Mouse (Mus musculus) ES-Bruce4 (cell line): ENCODE results near the gene Nek4. TPM values are rescaled to one million over a fixed set of nuclear protein-coding genes. Genes with fewer than 3 reads are reported as not detected.
A peak's percentile ranks its signal among the peaks of the same experiment; 100 is the strongest.

Experiments used
- H3K27ac ChIP-seq: 2 replicates; pipeline ENCODE4 v1.5.1; 2012; ENCODE audit warnings: low read length, inconsistent platforms; ENCODE audit not compliant: insufficient read depth
- H3K27me3 ChIP-seq: 2 replicates; pipeline ENCODE4 v1.6.1; 2012; ENCODE audit warnings: mild to moderate bottlenecking, low read length, inconsistent platforms; ENCODE audit not compliant: control insufficient read depth, poor library complexity, insufficient read depth, severe bottlenecking
- H3K36me3 ChIP-seq: 2 replicates; pipeline ENCODE4 v1.6.1; 2012; ENCODE audit warnings: inconsistent platforms, mild to moderate bottlenecking, low read length, moderate library complexity; ENCODE audit not compliant: control insufficient read depth, poor library complexity, insufficient read depth, severe bottlenecking
- H3K4me1 ChIP-seq: one replicate; pipeline ENCODE4 v1.8.1; 2011; ENCODE audit warnings: low read length; ENCODE audit not compliant: control insufficient read depth, insufficient read depth
- H3K4me3 ChIP-seq: 2 replicates; pipeline ENCODE4 v1.5.1; 2011; ENCODE audit warnings: low read depth, mild to moderate bottlenecking, low read length
- H3K9ac ChIP-seq: 2 replicates; pipeline ENCODE4 v1.6.1; 2012; ENCODE audit warnings: low read depth, mild to moderate bottlenecking, inconsistent platforms; ENCODE audit not compliant: poor library complexity, severe bottlenecking
- H3K9me3 ChIP-seq: replicated peaks from 2 replicates; pipeline ENCODE4 v1.6.1; 2012; ENCODE audit warnings: mild to moderate bottlenecking, low read length, inconsistent platforms; ENCODE audit not compliant: control insufficient read depth, poor library complexity, insufficient read depth, severe bottlenecking
- CTCF ChIP-seq: IDR thresholded peaks from one replicate; pipeline ENCODE4 v1.8.1; 2011; ENCODE audit warnings: low read depth, low read length
- EP300 ChIP-seq: IDR thresholded peaks from 2 replicates; pipeline ENCODE4 v1.6.1; 2011; ENCODE audit warnings: low read depth, low read length; ENCODE audit not compliant: insufficient read depth
- POLR2A ChIP-seq: IDR thresholded peaks from one replicate; pipeline ENCODE4 v1.8.1; 2011; ENCODE audit warnings: low read length; ENCODE audit not compliant: insufficient read depth
- polyA plus RNA-seq: library from polyadenylated mRNA; stranded (reverse); fragments of >200 nt; gene quantifications from 2 replicates; pipeline ENCODE4 v1.2.4, GENCODE M21; 2011; ENCODE audit warnings: low read depth; ENCODE audit not compliant: missing spikeins, insufficient read depth, insufficient read length

Nek4 gene
- polyA plus RNA-seq, 1 experiment: 17.7 TPM

DNA sequence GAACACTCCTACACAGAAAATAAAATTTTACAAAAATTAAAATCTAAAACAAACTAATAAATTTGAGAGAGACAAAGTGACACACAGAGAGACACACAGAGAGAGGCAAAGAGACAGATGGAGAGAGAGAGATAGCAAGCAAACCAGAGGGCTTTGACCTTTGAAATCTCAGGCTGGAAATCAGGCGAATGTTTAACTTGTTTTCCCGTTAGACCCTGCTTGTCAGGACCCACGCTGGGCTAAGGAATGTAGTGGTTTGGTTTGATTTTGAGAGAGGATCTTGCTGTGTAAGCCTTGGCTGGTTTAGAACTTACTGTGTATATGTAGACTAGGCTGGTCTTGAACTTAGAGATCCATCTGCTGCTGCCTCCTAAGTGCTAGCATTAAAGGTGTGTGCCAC, 25.0 kb downstream of the Nek4 start:
- H3K9ac ChIP-seq: no peak overlapping the region

DNA sequence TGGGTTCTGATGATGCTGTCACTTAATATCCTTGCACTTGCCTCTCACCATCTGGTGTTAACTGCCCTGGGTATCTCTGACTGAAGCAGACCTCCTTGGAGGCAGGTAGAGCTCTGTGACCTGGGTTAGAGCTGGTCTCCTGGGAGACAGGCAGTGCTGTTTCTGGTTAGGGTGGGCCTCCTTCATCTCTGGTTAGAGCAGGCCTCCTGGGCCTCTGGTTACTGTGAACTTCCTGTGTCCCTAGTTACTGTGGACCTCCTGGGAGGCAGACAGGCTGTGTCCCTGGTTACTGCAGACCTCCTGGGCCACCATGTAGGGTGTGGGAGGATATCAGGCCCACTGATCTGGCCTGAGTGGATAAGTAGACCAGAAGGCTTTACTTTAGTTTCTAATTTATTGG, 45.2 kb downstream of the Nek4 start:
- Histone ChIP-seq H3K4me3 (no peak overlapping the region), H3K4me1 (no peaks in the 10 kb centered on the region), H3K9me3 (no peaks in the 10 kb centered on the region), H3K36me3 (peaks cover 6% of the 10 kb centered on the region; the same call in 1 of the 2 replicates), H3K27me3 (no peaks in the 10 kb centered on the region), H3K9ac (no peak overlapping the region), H3K27ac (no peak overlapping the region)
- TF ChIP-seq POLR2A (no peak), CTCF (no peak), EP300 (no peak)

More for the DNA sequence above, 25.0 kb downstream of the Nek4 start:
- no peak for TF ChIP-seq CTCF
- TF ChIP-seq POLR2A: no peak
- TF ChIP-seq EP300: no peak
- Histone ChIP-seq H3K4me1 (no peaks in the 10 kb centered on the region), H3K9me3 (no peaks in the 10 kb centered on the region), H3K36me3 (no peaks in the 10 kb centered on the region), H3K27me3 (no peaks in the 10 kb centered on the region), H3K4me3 (no peak overlapping the region), H3K27ac (no peak overlapping the region)

DNA sequence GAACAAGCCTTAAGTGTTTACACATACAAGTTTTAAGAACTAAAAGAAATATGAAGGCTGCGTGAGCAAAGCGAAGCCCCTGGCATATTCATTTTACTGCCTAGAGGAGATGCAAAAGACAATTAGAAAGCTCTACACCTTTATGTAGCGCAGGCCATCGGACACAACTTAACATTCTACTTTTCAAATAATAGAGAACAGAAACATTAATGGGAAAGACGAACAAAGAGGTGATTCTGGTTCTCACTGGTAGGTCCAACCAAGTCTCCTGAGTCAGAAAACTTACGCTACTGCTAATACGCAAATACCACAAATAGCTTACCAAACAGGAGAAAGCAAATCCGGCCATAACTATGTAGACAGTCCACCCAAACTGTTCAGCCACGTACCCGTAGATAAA, 49.2 kb downstream of the Nek4 start:
- no peak for TF ChIP-seq EP300
- no peak for TF ChIP-seq POLR2A
- TF ChIP-seq CTCF: no peak
- Histone ChIP-seq H3K27me3 (no peaks in the 10 kb centered on the region), H3K27ac (no peak overlapping the region)

DNA sequence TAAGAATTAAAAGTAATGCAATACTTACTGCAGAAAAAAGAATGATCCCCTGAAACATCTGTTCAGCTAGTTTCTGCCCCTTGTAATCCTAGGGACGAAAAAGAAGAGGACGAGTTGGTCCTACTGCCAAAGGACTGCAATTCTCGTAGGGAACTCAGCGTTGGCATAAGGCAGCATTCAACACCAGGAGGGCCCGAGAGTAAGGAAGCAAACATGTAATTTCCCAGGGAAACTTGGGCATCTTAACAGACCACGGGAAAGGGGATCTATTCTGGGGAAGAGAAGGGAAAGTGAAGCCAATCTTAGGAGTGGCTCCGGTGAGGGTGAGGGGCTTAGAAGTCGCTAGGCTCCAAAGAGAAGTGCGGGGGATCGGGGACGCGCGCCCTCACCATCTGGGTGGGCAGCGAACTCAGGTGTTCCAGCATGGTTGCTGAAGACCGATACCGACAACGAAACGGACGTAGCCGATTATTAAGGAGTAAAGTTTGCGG, 49.7 kb downstream of the Nek4 start:
- H3K27ac ChIP-seq: no peak overlapping the region
- H3K9ac ChIP-seq: peak overlapping the region; percentile 76
- no peaks in the 10 kb centered on the region for H3K9me3 ChIP-seq
- H3K27me3 ChIP-seq: no peaks in the 10 kb centered on the region
- H3K4me1 ChIP-seq: no peaks in the 10 kb centered on the region
- TF ChIP-seq EP300: no peak
- TF ChIP-seq POLR2A: peak; percentile 57
- no peak for TF ChIP-seq CTCF
- H3K36me3 ChIP-seq: peaks cover 6% of the 10 kb centered on the region; the same call in 1 of the 2 replicates
- peak overlapping the region; percentile 97 for H3K4me3 ChIP-seq

More for the DNA sequence above, 49.2 kb downstream of the Nek4 start:
- H3K9me3 ChIP-seq: no peaks in the 10 kb centered on the region
- H3K9ac ChIP-seq: peak overlapping the region; percentile 76
- H3K4me3 ChIP-seq: no peak overlapping the region
- H3K36me3 ChIP-seq: peaks cover 6% of the 10 kb centered on the region; the same call in 1 of the 2 replicates
- no peaks in the 10 kb centered on the region for H3K4me1 ChIP-seq

DNA sequence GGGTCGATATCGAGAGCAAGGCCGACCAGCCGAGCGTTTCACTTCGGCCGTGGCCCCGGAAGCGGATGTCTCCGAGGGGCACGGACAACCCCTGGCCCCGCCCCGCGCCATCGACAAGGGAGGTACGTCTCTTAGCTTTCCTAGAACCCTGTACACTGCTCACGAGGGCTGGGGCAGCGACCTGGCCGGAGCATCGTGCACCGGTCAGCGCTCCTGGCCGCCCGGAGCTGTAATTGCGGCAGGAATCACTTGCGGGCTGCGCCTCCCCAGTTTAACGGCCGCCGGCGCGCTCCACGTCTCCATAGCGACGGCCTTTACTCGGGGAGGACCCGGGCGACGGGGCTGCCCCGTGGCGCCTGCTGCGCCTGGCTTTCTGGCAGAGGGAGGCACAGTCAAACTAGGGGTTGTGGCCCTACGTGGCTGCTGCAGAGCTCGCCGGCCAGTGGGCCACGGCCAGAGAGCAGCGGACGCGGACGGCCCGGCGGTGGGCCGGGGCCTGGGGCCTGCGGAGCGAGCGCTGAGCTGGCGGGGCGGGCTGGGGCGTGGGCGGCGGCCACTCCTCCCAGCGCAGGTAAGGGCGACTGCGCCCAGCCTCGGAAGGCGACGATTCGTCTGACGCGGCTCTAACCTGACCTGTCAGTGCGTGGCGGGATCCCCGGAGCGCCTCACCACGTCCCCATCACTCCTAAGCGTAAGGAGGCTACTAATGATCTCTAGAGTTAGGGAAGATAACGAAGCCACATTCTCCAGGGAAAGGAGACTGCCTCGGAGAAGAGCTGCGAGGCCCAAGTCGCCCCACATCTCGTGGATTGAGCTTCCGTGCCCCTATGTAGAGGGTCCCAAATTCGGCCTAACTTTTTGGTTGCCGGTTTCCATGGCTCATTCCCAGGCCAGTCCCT, 50.4 kb downstream of the Nek4 start, which contains the start of the genes Glt8d1 and Spcs1:
Gene Glt8d1 (plus strand): TSS at position 94 of the 899 bp plus-strand sequence.
Gene Spcs1 (minus strand): TSS at position 366 of the 899 bp plus-strand sequence.
- Histone ChIP-seq H3K36me3 (peaks cover 6% of the 10 kb centered on the region; the same call in 1 of the 2 replicates), H3K4me1 (no peaks in the 10 kb centered on the region), H3K9me3 (no peaks in the 10 kb centered on the region), H3K27me3 (no peaks in the 10 kb centered on the region), H3K27ac (peak within 1 kb of the TSS; percentile 59; the same call in 1 of the 2 replicates), H3K4me3 (peak within 1 kb of the TSS; percentile 97), H3K9ac (peak within 1 kb of the TSS; percentile 76)
- no peak for TF ChIP-seq EP300
- no peak for TF ChIP-seq CTCF
- no peak for TF ChIP-seq POLR2A
